Mouse (Mus musculus) heart, postnatal 25 days (tissue): ENCODE results near the gene Ddo. TPM values are rescaled to one million over a fixed set of nuclear protein-coding genes. Genes with fewer than 3 reads are reported as not detected.

Experiments
- DNase-seq: peaks from one replicate; pipeline ENCODE4 v3.0.0; 2022; ENCODE audit warnings: low spot score
- intact Hi-C: fragments of 180-260 bp; cut with DNase I; formaldehyde crosslinking; loops from one replicate; pipeline ENCODE4 v1.15.1; 2025
- total RNA-seq, 2 experiments: library from RNA; stranded (reverse); gene quantifications; 2 replicates each; pipeline ENCODE4 v1.2.3; 2021

Ddo gene
- total RNA-seq, 2 experiments from 2014 or later, result 39.0 to 39.4 TPM

DNA sequence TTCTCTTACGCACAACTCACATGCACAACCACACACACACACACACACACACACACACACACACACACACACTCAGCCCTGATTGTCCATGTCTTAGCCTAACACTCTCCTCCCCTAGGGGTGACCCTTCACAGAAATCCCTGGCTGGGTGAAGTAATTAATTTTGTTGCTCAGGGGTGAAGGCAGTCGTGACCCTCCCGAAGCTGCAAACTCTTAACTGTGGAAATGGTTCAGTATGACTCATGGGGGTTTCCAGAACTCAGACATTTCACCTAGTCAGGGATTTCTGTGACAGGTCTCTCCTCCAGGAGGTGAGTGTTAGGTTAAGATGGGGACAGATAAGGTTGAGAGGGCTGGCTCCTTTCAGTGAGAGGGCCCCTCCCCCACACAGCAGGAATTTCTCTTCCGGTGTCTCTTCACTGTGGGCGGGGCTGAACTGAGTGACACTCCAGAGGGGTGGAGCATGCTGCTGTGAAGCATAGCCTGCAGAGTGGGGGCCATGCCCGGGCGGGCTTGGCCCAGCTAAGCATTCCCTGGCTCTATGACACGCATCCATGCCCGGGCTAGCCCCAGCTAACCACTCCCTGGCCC, 83.3 kb downstream of the Ddo start:
- intact Hi-C loops, result no loop called here

GRCm38 (mm10) chr10:40713829-40714228, 84.0 kb downstream of the Ddo start:
- DNase-seq, result no peak
- intact Hi-C loops, result no loop called here

More for the DNA sequence above, 83.3 kb downstream of the Ddo start:
- DNase-seq, result no peak

DNA sequence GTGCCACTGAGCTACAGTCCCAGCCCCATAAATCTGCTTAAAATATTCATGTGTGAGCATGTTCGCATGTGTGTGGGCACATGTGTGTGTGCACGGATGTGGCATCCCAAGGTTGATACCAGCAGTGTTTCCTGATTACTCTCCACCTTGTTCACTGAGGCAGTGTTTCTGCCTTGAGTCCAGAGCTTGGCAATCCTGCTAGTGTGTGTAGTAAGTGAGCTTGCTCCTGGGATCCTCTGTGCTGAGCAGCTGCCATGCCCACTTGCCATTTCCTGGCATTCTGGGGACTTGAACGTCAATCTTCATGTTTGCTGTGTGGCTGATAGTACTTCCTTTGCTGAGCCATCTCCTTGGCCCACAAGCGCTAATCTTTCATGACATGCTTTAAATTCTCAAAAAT, 85.3 kb downstream of the Ddo start:
- DNase-seq, result no peak
- intact Hi-C loops, result no loop called here

DNA sequence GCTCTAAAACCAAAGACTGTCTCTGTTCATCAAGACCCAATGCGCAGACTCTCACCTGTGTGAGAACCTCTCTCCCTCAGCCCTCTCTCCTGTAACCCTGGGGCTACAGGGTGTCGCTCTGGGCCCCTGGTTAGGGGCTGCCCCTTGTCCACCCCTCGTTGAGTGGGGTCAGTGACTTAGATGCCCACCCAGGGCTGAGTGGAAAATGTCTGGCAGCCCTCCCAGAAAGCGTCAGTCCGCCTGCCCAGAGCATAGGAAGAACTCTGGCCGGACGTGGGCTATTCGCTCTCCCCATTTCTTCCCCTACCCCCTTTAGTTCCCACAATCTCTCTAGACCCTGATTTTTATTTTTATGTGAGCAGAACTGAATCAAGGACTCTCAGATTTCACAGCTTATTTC, 86.5 kb downstream of the Ddo start:
- no peak for DNase-seq
- intact Hi-C loops, result no loop called here

GRCm38 (mm10) chr10:40716713-40717112, 86.9 kb downstream of the Ddo start:
- DNase-seq, result no peak

DNA sequence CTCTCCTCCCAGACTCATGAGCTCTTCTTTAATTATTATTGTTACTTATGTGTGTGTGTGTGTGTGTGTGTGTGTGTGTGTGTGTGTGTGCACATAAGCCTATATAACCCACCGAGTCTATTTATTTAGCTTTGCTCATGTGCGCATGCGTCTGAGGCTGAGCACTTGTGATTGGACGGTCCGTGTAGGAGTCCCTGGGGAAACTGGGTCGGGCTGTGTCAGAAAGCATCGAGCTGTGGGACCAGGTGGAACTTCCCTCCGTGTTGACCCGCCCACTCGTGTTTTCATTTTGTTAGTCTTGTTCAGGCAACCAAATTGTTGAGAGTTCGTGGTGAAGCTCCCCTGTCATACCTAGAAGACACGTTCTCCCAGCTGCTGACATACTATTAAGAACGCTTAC, 88.6 kb downstream of the Ddo start:
- no peak for DNase-seq
- intact Hi-C loops, result no loop called here

More at GRCm38 (mm10) chr10:40716713-40717112, 86.9 kb downstream of the Ddo start:
- intact Hi-C loops, result no loop called here

- DNase-seq, result no peak
- intact Hi-C loops, result no loop called here
These were observed 89.3 kb downstream of the Ddo start for GRCm38 (mm10) chr10:40719062-40719461.

- intact Hi-C loops, result no loop called here
- DNase-seq, result no peak
These were observed 91.1 kb downstream of the Ddo start for GRCm38 (mm10) chr10:40720883-40721282.

GRCm38 (mm10) chr10:40724342-40724741, 94.5 kb downstream of the Ddo start:
- intact Hi-C loops, result no loop called here
- DNase-seq, result no peak

DNA sequence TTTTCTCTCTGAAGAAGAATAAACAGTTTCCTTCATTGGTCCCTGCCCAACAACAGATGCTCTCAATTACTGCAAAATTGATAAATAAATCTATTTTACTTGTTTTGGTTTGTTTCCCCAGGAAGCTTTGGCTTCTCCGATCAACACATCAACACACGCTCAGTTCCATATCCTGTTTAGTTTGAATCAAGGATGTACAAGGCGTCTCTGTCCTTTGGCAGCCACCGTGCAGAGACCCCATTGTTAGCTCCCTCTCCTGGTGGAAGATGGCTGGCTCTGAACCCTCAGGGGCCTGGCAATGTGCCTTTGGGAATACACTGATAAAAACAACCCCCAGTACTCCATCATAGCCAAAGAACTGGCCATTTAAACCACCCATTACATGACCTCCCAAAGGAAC, 95.3 kb downstream of the Ddo start:
- intact Hi-C loops, result no loop called here
- no peak for DNase-seq

- intact Hi-C loops, result no loop called here
- DNase-seq, result no peak
These were observed 95.7 kb downstream of the Ddo start for GRCm38 (mm10) chr10:40725471-40725870.

DNA sequence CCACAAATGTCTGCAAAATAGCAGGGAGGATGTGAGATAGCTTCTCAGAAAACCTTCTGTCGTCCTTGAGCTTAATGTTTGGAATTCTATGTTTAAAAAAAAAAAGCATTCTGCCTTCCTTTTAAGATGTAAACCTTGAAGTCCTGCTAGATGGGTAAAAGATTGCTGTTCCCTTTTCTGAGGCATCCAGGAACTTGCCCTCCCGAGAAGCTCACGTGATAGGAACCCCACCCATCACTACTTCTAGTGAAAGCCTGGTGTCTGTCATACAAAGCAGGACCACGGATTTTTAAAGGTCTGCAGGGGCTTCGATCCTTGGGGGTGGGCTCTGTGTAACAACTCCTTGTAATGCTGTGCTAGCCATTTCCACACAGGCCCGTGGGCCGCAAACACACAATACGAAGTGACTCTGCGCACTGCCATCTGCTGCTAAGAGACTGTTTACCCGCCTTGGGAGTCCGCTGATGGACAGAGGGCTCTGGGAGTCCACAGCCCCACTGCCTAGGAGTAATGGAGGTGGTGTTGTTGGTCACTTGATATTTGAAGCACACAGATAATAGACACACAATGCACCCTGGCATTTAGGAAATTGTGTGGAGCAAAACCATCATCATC, 96.6 kb downstream of the Ddo start:
- DNase-seq, result no peak
- intact Hi-C loops, result no loop called here

DNA sequence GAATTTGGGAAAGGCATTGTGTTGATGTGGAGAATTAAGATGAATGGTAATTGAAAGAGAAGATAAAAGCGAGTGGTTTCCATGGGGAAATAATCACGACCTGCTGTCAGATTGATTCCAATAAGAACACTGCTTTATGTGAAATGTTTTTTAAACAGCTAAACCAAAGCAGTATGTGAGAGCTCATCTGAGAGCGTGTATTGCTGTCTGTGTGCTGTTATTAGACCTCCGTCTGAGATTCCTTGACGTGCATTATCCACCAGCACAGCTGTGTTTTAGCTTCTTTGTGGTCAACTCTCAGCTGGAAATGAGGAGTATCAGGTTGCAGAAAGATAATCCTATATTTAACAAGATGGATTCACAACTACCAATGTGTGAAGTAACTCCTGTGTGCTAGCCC, 97.2 kb downstream of the Ddo start:
- intact Hi-C loops, result no loop called here
- no peak for DNase-seq

DNA sequence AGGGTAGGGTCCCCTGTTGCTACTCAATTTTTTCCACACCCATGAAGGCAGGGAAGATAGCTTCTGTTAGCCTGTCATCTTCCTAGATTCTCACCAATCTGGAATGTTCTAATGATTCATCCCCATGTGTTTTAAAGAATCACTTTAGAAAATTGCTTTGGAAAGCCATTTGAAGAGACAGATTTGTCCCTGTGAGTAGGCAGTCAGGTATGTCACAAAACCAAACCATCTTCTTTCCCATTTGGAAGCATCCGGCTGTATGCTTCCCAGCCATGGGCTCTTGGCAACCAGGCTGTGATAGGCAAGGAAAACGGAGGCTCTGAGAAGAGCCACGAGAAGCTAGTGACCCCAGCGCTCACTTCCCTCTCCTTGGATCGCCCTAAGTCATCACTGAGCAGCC, 100.4 kb downstream of the Ddo start:
- intact Hi-C loops, result no loop called here
- DNase-seq, result no peak

Other genes starting within 250 kb of the Ddo start
- not detected for gene Slc22a16, start 59.7 kb upstream of the Ddo start, total RNA-seq
- 1 to 10 TPM; 1.2 to 1.6 TPM for gene Mettl24, start 53.3 kb downstream of the Ddo start, total RNA-seq